Comparison of ENCODE assay signal across 8 mouse cellular contexts in the genomic region with DNA sequence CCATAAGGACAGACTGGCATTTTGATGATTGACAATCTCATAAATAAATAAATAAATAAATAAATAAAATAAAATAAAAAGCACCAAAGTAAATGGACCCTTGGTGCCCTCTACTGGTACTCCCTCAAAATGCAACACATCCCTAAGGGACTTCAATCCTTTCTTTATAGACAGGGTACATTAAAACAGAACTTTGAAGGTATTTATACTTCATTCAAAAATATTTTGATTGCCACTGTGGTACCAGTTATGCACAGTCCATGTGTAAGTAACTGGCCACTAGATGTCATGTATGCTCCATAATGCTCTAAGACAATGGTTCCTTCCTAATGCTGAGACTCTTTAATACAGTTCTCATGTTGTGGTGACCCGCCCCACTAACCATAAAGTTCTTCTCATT. TPM values are rescaled to one million over a fixed set of nuclear protein-coding genes. Genes with fewer than 3 reads are reported as not detected.
A peak's percentile ranks its signal among the peaks of the same experiment; 100 is the strongest.
DNase-seq lines count a peak whose midpoint lies in the region; ATAC-seq and TF ChIP-seq lines count a peak whose summit lies in the region.

No protein-coding gene starts in this region.

- DNase-seq in embryonic facial prominence, embryonic 11.5 days (ENCODE audit: low spot score) = peak; percentile 49
- DNase-seq in embryonic facial prominence, embryonic 10.5 days (ENCODE audit: low spot score) = no peak
- peak; percentile 33 for DNase-seq in liver, adult 2 months (ENCODE audit: extremely low read depth, low read depth, low spot score)
- no peak for DNase-seq in liver
- DNase-seq in brain, adult 2 months (ENCODE audit: low read depth, low spot score) = peak; percentile 62
- DNase-seq in gastrocnemius, postnatal 25 days = no peak

- H3K79me2 ChIP-seq in liver, adult 2 months (ENCODE audit: control insufficient read depth, insufficient read depth, low read length) = no peaks in the 10 kb centered on the region

- WGBS in embryonic facial prominence, embryonic 11.5 days = 87% methylated on average over 1 of the region's 1 CpGs
- 93% methylated on average over 1 of the region's 1 CpGs for WGBS in embryonic facial prominence, embryonic 10.5 days
- WGBS in liver, adult 2 months = 89% methylated on average over 1 of the region's 1 CpGs
- WGBS in kidney, embryonic 14.5 days = 91% methylated on average over 1 of the region's 1 CpGs

- H3K36me3 ChIP-seq in embryonic facial prominence, embryonic 11.5 days (replicated peaks; ENCODE audit: control insufficient read depth, insufficient read depth, low read depth, low read length) = peaks cover 16% of the 10 kb centered on the region
- H3K36me3 ChIP-seq in embryonic facial prominence, embryonic 10.5 days (replicated peaks) = peaks cover 96% of the 10 kb centered on the region
- H3K36me3 ChIP-seq in liver, adult 2 months (ENCODE audit: control insufficient read depth, insufficient read depth, low read length) = no peaks in the 10 kb centered on the region
- H3K36me3 ChIP-seq in kidney, embryonic 14.5 days (ENCODE audit: control insufficient read depth, insufficient read depth, low read length) = peaks cover 74% of the 10 kb centered on the region

- H3K9me3 ChIP-seq in embryonic facial prominence, embryonic 11.5 days (replicated peaks; ENCODE audit: control insufficient read depth, low read length) = no peaks in the 10 kb centered on the region
- no peaks in the 10 kb centered on the region for H3K9me3 ChIP-seq in embryonic facial prominence, embryonic 10.5 days
- no peaks in the 10 kb centered on the region for H3K9me3 ChIP-seq in kidney, embryonic 14.5 days (ENCODE audit: control insufficient read depth, low read length)

- H3K4me3 ChIP-seq in embryonic facial prominence, embryonic 11.5 days (ENCODE audit: low read depth, low read length) = no peak overlapping the region
- H3K4me3 ChIP-seq in embryonic facial prominence, embryonic 10.5 days = no peak overlapping the region
- no peak overlapping the region for H3K4me3 ChIP-seq in liver, adult 2 months (ENCODE audit: insufficient read depth, low read depth, low read length)
- H3K4me3 ChIP-seq in kidney, embryonic 14.5 days (ENCODE audit: low read length) = no peak overlapping the region

- H3K9ac ChIP-seq in embryonic facial prominence, embryonic 11.5 days (replicated peaks; ENCODE audit: low read length) = no peak overlapping the region
- no peak overlapping the region for H3K9ac ChIP-seq in liver, adult 2 months (ENCODE audit: low read depth, low read length)
- no peak overlapping the region for H3K9ac ChIP-seq in kidney, embryonic 14.5 days (ENCODE audit: low read depth, low read length)

- no peaks in the 10 kb centered on the region for H3K27me3 ChIP-seq in embryonic facial prominence, embryonic 11.5 days (ENCODE audit: control insufficient read depth, insufficient read depth, low read length)
- no peaks in the 10 kb centered on the region for H3K27me3 ChIP-seq in embryonic facial prominence, embryonic 10.5 days (replicated peaks; ENCODE audit: low read depth, poor library complexity, severe bottlenecking)
- H3K27me3 ChIP-seq in liver, adult 2 months (ENCODE audit: control insufficient read depth, insufficient read depth, low read length) = no peaks in the 10 kb centered on the region
- H3K27me3 ChIP-seq in kidney, embryonic 14.5 days (ENCODE audit: control insufficient read depth, insufficient read depth, low read length) = no peaks in the 10 kb centered on the region

- H3K4me2 ChIP-seq in embryonic facial prominence, embryonic 11.5 days (ENCODE audit: low read depth, low read length) = no peak overlapping the region
- no peak overlapping the region for H3K4me2 ChIP-seq in kidney, embryonic 14.5 days (replicated peaks; ENCODE audit: low read depth, low read length)

- H3K4me1 ChIP-seq in embryonic facial prominence, embryonic 11.5 days (ENCODE audit: control insufficient read depth, insufficient read depth, low read length) = no peaks in the 10 kb centered on the region
- no peaks in the 10 kb centered on the region for H3K4me1 ChIP-seq in embryonic facial prominence, embryonic 10.5 days
- no peaks in the 10 kb centered on the region for H3K4me1 ChIP-seq in liver, adult 2 months (ENCODE audit: control insufficient read depth, insufficient read depth, low read length)
- no peaks in the 10 kb centered on the region for H3K4me1 ChIP-seq in kidney, embryonic 14.5 days (ENCODE audit: control insufficient read depth, insufficient read depth, low read length)

- no peak overlapping the region for H3K27ac ChIP-seq in embryonic facial prominence, embryonic 11.5 days (replicated peaks; ENCODE audit: low read depth, low read length)
- no peak overlapping the region for H3K27ac ChIP-seq in embryonic facial prominence, embryonic 10.5 days (replicated peaks)
- no peak overlapping the region for H3K27ac ChIP-seq in liver, adult 2 months (replicated peaks; ENCODE audit: insufficient read depth, low read depth, low read length)
- H3K27ac ChIP-seq in kidney, embryonic 14.5 days (ENCODE audit: low read depth, low read length) = no peak overlapping the region

- no peak; the same call in 1 of the 2 replicates for ATAC-seq in embryonic facial prominence, embryonic 11.5 days (replicated peaks; ENCODE audit: insufficient number of reproducible peaks, low FRiP score, low TSS enrichment, low read depth)
- 0 out of 2 replicates have a peak, but pooled peaks have one; percentile 24 for ATAC-seq in kidney, embryonic 14.5 days (ENCODE audit: low FRiP score, low TSS enrichment)
- peak; percentile 30; the same call in 1 of the 2 replicates for ATAC-seq in neutrophil, adult 5-6 weeks (ENCODE audit: extremely low read depth, insufficient number of reproducible peaks, low FRiP score, poor library complexity, severe bottlenecking)

- TF ChIP-seq CTCF in liver, adult 2 months (IDR thresholded peaks at IDR 0.05; ENCODE audit: low read depth, low read length) = peak; percentile 19; the same call in 1 of the 2 replicates

- no peak for TF ChIP-seq POLR2A in liver, adult 2 months (IDR thresholded peaks at IDR 0.05; ENCODE audit: extremely low read depth, insufficient read depth, low read length)

RNA-seq across cellular contexts. Expression of a gene that starts 12.5 kb away (rescaled TPM):
- polyA plus RNA-seq in embryonic facial prominence, embryonic 11.5 days (2014; fragmentation: Nextera tagmentation; extraction: Ambion mirVana) = 95.3 and 106 TPM in 2 replicates
- polyA plus RNA-seq in embryonic facial prominence, embryonic 10.5 days (2016; fragmentation: Nextera tagmentation; extraction: Ambion mirVana) = 108 and 110 TPM in 2 replicates
- total RNA-seq in liver, adult 2 months (2014; rRNA removed) = 0.18 and 2.2 TPM in 2 replicates
- polyA plus RNA-seq in liver, adult 2 months (2012; rRNA removed) = 0.01 and 0.15 TPM in 2 replicates
- 87.3 and 98.8 TPM in 2 replicates for polyA plus RNA-seq in kidney, embryonic 14.5 days (2014; fragmentation: Nextera tagmentation; extraction: Ambion mirVana)
- 0.12 and 0.23 TPM in 2 replicates for total RNA-seq in neutrophil, adult 5-6 weeks (2017)
- total RNA-seq in gastrocnemius, postnatal 25 days (2021) = 1 to 10 TPM; 1.0 to 1.1 TPM

RNA-seq across cellular contexts. Expression of a gene that starts 52.6 kb away (rescaled TPM):
- 7.7 and 8.0 TPM in 2 replicates for polyA plus RNA-seq in embryonic facial prominence, embryonic 11.5 days (2014; fragmentation: Nextera tagmentation; extraction: Ambion mirVana)
- polyA plus RNA-seq in embryonic facial prominence, embryonic 10.5 days (2016; fragmentation: Nextera tagmentation; extraction: Ambion mirVana) = 6.7 TPM in 2 replicates
- 0.74 and 1.1 TPM in 2 replicates for total RNA-seq in liver, adult 2 months (2014; rRNA removed)
- polyA plus RNA-seq in liver, adult 2 months (2012; rRNA removed) = 0.39 and 0.55 TPM in 2 replicates
- 13.3 and 21.1 TPM in 2 replicates for polyA plus RNA-seq in kidney, embryonic 14.5 days (2014; fragmentation: Nextera tagmentation; extraction: Ambion mirVana)
- total RNA-seq in neutrophil, adult 5-6 weeks (2017) = 1.3 and 1.5 TPM in 2 replicates
- total RNA-seq in gastrocnemius, postnatal 25 days (2021) = 10 to 100 TPM; 10.7 to 13.9 TPM

Comparison
In these comparisons a context has a peak if more than half of its experiments do, and no peak if none do; other contexts are left out.
1. DNase-seq: peak in embryonic facial prominence, embryonic 11.5 days (single experiment), liver, adult 2 months (single experiment) and brain, adult 2 months (single experiment); none in embryonic facial prominence, embryonic 10.5 days (single experiment), liver (single experiment) and gastrocnemius, postnatal 25 days (single experiment).
2. RNA of a gene that starts 12.5 kb away (polyA plus RNA-seq): 108 to 110 TPM in embryonic facial prominence, embryonic 10.5 days, 95.3 to 106 TPM in embryonic facial prominence, embryonic 11.5 days and 87.3 to 98.8 TPM in kidney, embryonic 14.5 days; 0.01 to 0.15 TPM in liver, adult 2 months; every median in the first group is over 10 times any median in the second.